Mouse (Mus musculus) MEL-GATA-1-ER (cell line): Measurements from ENCODE around the gene Dhx34.
"Not testable (repeated sequence)": the region's sequence is repeated elsewhere in the genome, so short reads cannot be mapped to it uniquely, and the experiment has no call there.

Experiments
- DNase-seq: peaks from one replicate; pipeline ENCODE4 v3.0.0-alpha.2; 2012; ENCODE audit warnings: low read depth; ENCODE audit errors: extremely low read depth

Gene Dhx34

DNA sequence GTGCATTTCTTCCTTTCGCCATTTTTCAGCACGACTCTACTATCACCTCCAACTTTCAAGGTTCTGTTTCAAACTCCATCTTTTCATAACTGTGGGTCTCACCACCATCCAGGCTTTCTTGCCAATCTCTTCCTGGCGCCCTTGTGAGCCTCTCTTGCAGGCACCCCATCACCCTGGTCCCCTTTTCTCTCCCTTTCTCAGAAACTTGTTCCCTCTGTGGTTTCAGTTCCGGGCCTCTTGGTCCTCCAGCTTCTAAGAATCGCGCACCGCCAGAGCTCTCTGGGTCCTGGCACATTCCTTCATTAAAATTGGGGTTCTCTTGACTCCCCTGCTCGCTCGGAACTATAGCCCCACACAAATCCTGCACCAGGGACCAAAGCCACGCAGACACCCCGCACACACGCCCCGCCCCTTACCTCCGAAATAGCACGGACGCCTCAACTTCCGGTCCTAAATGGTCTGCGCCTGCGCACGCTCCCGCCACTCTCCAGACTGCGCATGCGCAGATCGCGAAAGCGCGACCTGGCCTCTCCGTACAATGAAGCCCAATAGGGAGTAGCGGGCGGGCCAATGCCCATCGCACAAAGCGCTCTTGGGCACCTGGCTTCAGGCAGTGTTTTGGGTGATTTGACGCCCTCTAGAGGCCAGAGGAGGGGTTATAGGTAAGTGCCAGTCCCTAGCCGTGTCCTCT is at the start of gene Dhx34:
Gene Dhx34 (minus strand): TSS at position 456 of the 691 bp plus-strand sequence.
- peak; percentile 93 for DNase-seq

DNA sequence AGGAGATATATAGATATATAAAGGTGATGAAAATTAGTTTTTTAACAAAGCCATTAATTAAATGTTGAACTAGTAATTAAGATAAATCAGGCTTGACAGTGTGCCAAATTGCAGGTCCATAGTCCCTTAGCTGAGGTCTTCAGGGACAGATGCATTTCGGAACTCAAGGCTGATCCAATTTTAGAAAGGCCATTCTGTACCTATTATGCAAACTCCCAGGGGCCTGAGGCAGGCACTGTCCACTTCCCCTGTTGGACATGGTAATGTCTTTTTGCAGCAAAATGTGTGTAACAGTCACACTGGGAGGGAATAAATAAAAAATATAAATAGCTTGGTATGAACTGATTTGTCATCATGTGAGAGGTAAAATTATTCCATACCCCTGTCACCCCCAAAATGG is 49.3 kb upstream of the Dhx34 start:
- DNase-seq, result no peak

DNA sequence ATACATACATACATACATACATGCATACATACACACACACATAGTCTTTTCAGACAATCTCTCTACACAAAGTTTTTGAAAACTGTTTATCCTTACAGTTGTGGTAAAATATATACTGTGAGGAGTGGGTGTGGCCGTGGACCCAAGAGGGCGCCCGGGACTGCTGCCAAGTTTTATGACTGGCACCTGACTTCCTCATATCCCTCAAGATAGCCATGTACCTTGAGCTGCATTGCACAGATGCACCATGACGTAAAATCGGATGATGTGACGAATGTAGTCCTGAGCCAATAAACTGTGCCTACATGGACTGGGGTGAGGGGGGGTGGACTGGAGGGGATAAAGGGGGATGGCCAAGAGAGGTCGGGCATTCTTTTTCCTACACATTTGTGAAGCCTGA is 44.8 kb upstream of the Dhx34 start:
- peak; percentile 71 for DNase-seq

DNA sequence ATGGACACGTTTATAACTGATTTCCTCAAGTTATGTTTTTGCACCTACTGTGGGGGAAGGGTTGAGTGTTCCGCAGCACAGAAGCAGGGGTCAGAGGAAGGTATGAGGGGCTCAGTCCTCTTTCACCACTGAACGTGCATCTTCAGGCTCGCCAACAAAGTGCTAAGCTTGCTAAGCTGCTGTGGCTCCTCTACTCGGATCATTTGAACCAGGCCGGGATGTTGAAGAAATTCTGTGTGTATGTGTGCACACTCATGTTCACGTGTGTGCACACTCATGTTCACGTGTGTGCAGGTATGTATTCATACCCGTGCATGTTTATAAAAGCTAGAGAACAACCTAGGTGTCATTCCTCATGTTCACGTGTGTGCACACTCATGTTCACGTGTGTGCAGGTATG is 44.0 kb upstream of the Dhx34 start:
- DNase-seq, result no peak

DNA sequence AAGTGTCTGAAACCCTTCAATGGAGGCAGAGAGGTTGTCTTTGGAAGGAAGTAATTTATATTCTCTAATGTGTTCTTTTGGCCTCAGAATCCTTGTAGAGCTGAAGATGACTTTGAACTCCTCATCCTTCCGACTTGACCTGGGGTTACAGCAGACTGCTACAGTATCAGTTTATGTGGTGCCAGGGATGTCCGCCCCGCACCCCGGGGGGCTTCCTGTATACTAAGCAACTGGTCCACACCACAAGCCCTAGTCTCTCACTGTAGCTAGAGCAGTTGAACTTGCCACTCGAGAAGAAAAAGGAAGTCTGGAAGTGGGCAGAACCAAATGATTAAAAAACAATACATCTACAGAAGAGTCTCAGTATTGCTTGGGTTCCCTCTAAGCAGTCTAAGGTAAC is 42.0 kb upstream of the Dhx34 start:
- DNase-seq, result no peak

DNA sequence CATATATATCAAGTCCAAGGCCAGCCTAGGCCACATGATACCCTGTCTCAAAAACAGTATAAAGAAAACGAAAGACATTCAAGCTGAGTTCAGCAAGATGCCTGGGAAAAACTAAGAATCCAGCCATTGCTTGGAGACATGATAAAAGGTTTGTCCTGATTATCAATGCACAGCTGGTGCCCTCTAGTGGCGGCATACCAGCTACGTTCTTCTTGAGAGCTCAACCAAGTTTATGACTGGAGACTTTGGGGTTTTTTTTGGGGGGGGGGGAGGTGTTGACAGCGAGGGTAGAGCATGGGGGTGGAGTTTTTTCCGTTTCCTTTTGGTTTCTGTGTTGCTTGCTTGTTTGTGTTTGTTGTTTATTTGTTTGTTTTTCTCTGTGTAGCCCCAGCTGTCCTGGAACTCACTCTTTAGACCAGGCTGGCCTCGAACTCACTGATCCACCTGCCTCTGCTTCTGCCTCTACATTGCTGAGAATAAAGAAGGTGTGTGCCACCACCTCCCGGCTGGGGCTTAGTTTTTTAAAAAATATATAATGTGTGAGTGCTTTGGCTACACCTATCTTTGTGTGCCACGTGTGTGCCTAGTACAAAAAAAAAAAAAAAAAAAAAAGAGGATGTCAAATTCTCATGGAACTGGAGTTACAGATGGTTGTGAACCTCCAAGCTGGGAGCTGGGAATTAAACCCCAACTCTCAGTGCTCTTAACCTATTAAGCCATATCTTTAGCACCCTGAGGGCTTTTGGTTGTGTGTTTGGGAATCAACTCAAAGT is 41.4 kb upstream of the Dhx34 start:
- DNase-seq, result peak; percentile 77

DNA sequence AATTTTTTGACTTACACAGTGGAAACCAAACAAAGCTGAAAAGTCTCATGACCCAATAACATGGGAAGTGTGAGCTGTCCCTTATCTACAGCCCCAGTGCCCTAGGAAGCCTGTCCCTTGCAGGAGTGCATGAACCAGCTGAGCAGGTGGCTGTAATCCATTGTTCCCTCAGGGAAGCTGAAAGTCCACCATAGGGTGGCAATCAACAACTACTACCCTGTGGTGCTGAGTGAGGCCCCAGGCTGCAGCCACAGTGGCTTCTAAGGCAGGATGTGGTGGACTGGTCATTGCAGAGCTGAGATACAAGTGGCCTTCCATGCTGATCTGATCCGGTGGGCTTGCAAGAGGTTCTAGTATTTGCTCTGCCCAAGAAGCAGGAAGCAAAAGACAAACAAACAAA is 39.3 kb upstream of the Dhx34 start:
- DNase-seq, result no peak

DNA sequence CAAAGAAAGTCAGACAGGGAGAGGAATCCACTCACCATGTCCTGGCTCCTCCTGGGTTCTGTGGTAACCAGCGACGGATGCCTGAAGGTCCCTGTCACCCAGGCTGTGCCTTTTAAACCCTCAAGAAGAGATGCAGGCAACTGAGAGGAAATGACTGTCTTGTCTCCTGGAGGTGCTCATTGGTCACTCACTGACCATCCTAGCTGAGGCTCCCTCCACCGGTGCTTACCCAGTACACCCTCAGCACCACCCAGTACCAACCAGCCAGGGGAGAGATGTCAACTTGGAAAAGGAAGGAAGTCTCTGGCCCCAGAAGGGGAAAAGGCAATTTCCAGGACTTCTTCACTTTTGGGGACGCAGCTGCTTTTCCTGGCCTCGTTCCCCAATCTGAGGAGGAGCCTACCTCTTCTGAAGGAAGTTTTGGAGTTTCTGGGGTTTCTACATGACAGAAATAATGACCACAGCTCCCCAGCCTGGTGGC is 37.3 kb upstream of the Dhx34 start, which contains the start of gene C5ar1:
Gene C5ar1 (minus strand): TSS at position 431 of the 481 bp plus-strand sequence.
- no peak for DNase-seq

DNA sequence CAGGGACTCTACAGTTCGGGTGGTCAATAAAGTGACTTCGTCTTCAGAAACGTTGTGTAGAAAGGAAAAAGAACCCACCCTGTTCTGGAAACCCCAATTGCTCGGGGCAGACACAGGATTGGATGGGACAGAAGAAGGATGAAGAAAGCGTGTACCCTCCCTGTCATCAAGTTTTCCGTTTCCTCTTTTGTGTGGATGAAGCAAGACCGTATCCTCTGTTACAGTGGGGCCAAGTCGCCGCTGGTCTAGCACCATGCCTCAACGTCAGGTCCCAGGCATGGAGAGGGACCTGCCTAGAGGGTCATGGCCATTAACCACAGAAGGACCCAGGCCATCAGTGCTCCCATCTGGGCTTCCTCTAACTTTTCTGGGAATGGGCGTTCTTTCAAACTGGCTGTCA is 36.0 kb upstream of the Dhx34 start:
- no peak for DNase-seq

DNA sequence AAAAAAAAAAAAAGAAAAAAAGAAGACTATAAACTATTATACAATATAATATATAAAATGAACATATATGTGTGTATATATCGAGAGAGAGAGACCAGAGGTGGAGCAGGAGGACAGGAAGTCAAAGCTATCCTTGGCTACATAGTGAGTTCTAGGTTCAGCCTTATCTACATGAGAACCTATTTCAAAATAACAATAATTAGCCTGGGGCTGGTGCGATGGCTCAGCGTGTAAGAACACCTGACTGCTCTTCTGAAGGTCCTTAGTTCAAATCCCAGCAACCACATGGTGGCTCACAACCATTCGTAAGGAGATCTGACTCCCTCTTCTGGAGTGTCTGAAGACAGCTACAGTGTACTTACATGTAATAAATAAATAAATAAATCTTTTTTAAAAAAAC is 34.1 kb upstream of the Dhx34 start:
- not testable (repeated sequence) for DNase-seq

DNA sequence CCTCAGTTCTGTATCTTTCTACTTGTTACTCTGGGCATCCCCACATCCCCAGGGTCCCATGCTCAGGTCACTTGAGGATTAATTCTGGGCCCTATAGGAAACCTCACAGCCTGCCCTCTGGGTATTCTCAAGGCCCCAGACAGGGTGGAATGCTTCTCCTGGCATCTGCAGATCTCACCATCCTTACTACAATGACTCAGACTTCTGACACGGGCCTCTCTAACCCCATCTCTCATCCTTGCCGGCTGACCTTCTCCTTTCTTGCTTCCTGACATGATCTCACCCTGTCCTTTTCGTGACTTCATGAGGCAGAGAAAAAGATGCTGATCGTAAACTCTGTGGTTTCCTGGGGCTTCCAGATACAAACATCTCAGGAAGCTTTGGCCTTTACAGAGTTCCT is 32.4 kb upstream of the Dhx34 start:
- no peak for DNase-seq

DNA sequence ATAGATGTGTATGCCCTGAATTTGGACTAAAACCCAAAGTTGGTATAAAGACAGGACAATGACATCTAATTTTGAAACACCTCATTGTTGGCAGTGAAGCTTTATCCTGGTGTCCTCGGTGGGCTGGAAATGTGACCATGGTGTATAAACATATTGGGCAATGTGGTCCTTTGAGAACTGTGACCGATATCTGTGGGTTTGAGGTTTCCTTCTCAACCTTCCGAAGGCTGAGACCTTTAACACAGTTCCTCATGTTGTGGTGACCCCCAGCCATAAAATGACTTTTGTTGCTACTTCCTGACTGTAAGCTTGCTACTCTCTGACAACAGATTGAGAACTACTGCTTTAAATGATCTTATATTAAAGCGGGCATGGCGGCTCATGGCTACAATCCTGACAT is 28.9 kb upstream of the Dhx34 start:
- DNase-seq, result no peak

DNA sequence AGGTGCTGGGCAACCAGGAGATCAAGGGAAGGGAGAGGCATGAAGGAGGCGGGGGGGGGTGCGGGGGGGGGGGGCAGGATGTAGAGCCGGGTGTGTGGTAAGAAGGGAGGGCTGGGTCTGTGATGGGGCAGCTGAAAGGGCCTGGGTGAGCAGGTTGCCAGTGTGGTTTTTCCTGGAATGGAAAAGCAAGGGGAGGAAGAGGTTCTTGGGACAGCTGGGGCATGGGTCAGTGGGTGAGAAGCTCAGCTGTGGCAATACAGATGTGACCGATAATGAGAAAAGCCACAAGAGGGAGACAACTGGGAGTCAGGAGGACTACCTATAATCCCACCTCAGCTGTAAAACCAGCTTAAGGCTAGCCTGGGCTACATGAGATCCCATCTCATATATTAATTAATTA is 24.1 kb upstream of the Dhx34 start:
- no peak for DNase-seq

DNA sequence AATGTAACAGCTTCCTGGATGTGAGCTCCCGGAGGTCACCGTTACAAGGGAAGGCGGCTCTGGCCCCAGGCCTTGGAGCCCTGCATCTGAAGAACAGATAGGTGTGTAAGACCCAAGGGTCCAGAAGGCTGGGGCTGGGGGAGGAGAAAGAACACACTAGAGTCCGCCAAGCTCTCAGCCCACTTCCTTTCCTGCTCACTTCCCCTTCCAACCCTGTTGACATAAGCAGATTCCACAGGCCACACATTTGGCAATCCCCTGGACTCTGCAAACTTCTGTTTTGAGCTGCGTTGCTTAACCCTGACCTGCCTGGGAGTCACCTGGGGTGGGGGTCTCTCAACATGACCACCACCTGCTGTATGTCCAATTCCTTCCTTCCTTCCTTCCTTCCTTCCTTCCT is 22.2 kb upstream of the Dhx34 start, which contains the start of gene C5ar2:
Gene C5ar2 (minus strand): TSS at position 88 of the 400 bp plus-strand sequence.
- no peak for DNase-seq

DNA sequence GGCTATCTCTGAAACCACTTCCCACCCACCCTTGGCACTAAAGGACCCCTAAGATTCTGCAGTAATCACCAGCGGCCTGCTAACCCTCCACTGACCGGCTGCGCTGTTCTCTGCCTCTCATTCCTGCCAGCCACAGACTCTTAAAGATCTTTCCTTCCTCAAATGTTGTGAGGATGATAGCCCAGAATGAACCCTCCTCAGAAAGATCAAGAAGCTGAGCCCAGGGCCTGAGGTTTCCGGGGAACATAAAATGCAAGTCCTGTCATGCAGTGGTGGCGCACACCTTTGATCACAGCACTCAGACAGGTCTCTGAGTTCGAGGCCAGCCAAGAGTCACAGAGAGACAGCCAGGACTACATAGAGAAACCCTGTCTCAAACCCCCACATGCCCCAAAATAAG is 20.4 kb upstream of the Dhx34 start:
- no peak for DNase-seq

DNA sequence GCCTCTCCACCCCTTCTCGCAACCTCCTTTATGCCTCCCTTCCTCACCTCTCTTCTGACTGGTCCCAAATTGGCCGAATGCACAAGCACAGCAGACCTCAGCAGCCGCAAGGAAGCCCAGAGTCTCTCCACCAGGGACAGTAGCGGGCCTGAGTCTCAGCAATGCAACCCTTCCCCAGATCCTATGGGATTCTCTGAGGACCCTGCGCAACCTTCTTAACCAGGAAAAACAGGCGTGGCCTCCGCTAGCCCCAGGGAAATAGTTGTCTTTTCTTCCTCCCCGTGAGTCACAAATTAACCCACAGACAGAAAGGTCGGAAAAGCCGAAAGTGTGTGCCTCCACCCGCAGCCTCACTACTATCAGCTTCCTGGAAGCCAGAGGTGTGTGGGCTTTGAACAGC is 19.9 kb upstream of the Dhx34 start:
- DNase-seq, result no peak

DNA sequence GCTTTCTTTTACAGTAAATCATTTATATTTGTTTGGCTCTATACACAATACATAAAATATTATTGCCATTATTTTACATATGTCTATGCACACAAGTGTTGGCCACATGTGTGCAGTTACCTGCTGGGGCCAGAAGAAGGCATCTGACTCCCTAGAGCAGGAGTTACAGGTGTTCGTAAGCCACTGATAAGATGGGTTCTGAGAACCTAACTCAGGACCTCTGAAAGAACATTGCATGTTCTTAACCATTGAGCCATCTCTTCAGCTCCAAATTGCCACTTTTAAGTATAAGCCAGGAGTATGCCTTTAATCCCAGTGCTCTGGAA is 19.1 kb upstream of the Dhx34 start:
- DNase-seq, result no peak

DNA sequence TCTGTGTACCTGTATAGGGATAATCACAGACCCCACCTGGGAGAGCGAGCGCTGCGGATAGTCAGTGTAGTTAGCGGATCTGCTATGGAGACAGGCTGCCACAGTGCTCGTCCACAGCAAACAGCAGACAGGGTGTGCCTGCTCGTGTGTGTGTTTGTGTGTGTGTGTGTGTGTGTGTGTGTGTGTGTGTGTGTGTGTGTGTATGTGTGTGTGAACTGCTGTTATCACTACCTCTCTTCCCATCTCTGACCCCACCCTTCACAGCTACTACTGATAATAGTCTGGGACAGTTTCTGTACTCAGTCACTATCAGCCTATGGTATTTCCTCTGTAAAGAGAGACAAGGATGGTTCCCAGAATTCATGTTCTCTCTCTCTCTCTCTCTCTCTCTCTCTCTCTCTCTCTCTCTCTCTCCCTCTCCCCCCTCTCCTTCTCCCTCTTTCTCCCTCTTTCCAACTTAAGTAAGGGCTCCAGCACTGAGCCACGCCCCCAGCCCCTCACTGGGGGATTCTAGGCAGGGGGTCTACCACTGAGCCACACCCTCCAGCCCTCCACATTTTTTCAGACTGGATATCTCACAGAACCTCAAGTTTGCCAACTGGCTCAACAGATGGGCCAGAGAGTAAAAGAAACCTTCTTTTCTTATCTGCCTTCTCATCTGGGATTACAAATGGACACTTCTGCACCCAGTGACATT is 18.6 kb upstream of the Dhx34 start:
- no peak for DNase-seq

DNA sequence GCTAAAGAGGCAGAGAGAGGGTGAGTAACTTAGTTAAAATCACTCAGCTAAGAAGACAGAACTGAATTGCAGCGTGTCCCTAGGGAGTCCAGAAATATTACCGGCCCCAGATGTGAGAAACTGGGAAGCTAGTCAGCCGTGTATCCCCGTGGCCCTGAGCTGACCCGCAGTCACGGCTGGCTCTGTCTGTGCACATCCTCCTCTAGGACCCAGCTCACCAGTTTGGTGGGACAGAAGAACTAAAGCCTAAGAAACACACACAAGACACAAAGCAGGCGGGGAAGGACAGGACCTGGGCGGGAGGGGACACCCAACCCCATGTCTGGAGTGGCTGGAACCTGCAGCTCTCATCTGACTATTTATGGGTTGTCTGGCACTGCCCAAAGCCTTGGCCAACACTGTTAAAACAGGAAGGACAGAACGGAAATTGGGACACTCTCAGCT is 17.7 kb upstream of the Dhx34 start:
- no peak for DNase-seq

DNA sequence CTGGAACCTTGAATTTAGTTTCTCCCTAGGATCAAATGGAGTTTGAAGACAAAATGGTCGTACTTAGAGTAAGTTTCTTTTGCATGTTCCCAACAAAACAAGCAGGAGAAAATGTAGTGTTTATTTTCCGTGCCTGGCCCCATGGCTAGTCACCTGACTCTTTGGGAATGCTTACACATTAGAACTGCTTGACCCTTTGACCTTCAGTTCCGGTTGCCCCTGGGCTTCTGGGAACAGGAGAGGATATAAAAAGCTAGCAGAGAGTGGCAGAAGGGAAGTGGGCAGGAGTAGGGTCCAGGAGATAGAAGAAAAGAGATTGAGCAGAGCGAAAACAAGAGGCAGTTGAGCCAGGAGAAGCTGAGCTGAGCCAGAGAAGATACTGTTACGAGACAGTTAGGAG is 8.0 kb upstream of the Dhx34 start:
- DNase-seq, result no peak

DNA sequence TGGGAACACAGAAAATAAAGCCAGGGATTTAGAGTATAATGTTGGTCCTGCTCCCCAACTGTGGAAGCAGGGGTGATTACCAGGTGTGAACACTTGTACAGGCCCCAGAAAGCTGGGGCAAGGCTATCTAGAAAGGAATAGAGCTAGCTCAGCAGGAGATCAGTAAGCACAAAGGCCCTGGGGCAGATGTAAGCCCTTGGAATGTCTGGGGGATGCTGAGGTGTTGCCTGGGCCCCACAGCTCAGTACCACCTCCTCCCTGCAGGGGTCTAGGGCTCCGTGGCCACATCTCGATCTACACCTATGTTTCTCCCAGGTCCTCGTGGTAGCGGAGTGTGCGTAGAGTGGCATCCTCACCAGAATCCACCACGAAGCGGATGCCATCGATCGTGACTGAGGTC is 7.9 kb downstream of the Dhx34 start:
- no peak for DNase-seq

DNA sequence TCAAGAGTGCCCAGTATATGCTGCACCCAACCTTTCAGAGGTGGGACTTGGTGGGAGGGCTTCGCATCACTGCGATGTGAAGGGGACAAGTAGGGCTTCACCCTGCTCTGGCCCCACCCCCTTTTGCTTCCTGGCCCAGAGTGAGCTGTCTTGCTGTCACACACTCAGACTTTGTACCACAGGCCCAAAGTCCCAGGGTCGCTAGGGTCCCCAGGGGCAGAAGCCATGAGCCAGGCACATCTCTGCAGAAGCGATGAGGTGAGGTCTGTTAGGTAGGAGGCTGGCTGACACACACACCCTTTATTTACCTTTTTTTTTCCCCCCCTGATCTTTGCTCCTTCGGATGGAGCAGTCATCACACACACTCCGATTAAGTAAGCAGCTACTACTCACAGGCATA is 8.6 kb downstream of the Dhx34 start:
- DNase-seq, result no peak
